Mouse (Mus musculus): ENCODE data around the gene Pla2g2f.

DNA sequence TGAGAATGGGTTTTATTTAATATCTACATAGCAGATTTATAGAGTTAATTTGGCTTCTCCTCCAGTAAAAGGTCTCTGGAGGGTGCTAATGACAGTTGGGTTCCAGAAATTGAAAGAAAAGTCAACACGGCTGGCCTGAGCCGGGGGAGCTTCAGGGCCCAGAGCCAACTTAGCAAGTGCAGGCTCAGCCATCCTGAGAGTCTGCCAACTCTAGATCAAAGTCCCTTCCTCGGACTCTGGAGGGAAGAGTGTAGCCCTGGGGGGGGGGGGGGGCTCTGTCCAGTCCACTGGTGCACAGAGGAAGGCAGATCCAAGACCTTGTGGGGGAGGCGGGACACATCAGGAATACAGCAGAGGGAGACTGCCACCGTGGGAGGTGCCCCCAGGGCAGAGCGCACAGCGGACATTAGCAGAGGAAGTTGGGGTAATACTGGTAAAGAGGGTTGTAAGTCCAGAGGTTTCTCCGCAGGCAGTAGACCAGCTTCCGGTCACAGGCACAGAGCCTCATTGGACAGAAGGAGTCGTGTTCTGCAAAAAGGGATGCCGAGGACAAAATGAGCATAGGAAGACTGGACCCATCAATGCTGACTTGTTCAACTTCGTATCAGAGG, 42.8 kb upstream of the Pla2g2f start:
- no peak for TF ChIP-seq CTCF (IDR thresholded peaks at IDR 0.05; ENCODE audit: low read depth)
- TF ChIP-seq EP300 (IDR thresholded peaks at IDR 0.05; ENCODE audit: low read depth), result no peak
